Mouse (Mus musculus) lung, adult 2 months (tissue): ENCODE results near the gene Adamts15.

ENCODE experiments used
- CTCF ChIP-seq: fragments of 200-500 bp; IDR thresholded peaks from 2 replicates; pipeline ENCODE4 v1.5.1; 2011; ENCODE audit warnings: mild to moderate bottlenecking, low read length, control low read depth; ENCODE audit not compliant: insufficient read depth
- POLR2A ChIP-seq: fragments of 200-500 bp; IDR thresholded peaks from 2 replicates; pipeline ENCODE4 v1.6.1; 2011; ENCODE audit warnings: low read depth, mild to moderate bottlenecking, control low read depth, low read length, borderline replicate concordance; ENCODE audit errors: extremely low read depth

- TF ChIP-seq POLR2A, result no peak
- TF ChIP-seq CTCF, result peak; percentile 71
Observed at GRCm38 (mm10) chr9:30936674-30937438, 14.6 kb upstream of the Adamts15 start.
